Mouse (Mus musculus): ENCODE measurements around the gene Tmem255a. TPM values are rescaled to one million over a fixed set of nuclear protein-coding genes. Genes with fewer than 3 reads are reported as not detected.

Tmem255a gene
- total RNA-seq (2017) = not detected in 3 replicates

GRCm38 (mm10) chrX:38251851-38252571 is at the start of gene Tmem255a:
TSS of gene Tmem255a (minus strand) at chrX:38252439.
- ATAC-seq (replicated peaks; ENCODE audit: insufficient number of reproducible peaks, low FRiP score, low TSS enrichment, poor library complexity, severe bottlenecking) = no peak

DNA sequence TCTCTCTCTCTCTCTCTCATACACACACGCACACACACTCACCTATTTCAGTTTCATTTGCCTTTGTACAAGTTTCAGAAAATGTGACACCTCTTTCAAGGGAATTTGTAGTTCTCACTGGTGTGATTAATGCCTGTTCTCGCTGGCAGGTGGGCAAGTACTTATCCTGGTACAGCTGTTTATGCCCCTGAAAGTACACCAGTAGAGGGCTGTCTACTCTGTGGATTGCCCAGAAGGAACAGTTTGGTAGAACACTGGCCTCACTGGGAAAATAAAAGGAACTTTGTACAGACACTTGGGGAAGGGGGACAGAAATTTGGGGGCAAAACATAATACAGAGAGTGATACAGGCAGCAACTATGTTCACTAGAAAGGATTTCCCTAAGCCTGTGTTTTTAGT is 7.4 kb upstream of the Tmem255a start:
- ATAC-seq (replicated peaks; ENCODE audit: insufficient number of reproducible peaks, low FRiP score, low TSS enrichment, poor library complexity, severe bottlenecking) = no peak

GRCm38 (mm10) chrX:38250352-38250950 is 1.8 kb downstream of the Tmem255a start:
- ATAC-seq (replicated peaks; ENCODE audit: insufficient number of reproducible peaks, low FRiP score, low TSS enrichment, poor library complexity, severe bottlenecking) = no peak

GRCm38 (mm10) chrX:38249640-38250351 is 2.4 kb downstream of the Tmem255a start:
- ATAC-seq (replicated peaks; ENCODE audit: insufficient number of reproducible peaks, low FRiP score, low TSS enrichment, poor library complexity, severe bottlenecking) = no peak

- no peak for ATAC-seq (replicated peaks; ENCODE audit: insufficient number of reproducible peaks, low FRiP score, low TSS enrichment, poor library complexity, severe bottlenecking)
These were observed 4.6 kb downstream of the Tmem255a start for GRCm38 (mm10) chrX:38247601-38248000.

- no peak for ATAC-seq (replicated peaks; ENCODE audit: insufficient number of reproducible peaks, low FRiP score, low TSS enrichment, poor library complexity, severe bottlenecking)
These were observed 5.1 kb downstream of the Tmem255a start for GRCm38 (mm10) chrX:38247108-38247507.

- ATAC-seq (replicated peaks; ENCODE audit: insufficient number of reproducible peaks, low FRiP score, low TSS enrichment, poor library complexity, severe bottlenecking) = no peak
These were observed 14.5 kb downstream of the Tmem255a start for GRCm38 (mm10) chrX:38237731-38238130.

GRCm38 (mm10) chrX:38229888-38230287 is 22.4 kb downstream of the Tmem255a start:
- no peak for ATAC-seq (replicated peaks; ENCODE audit: insufficient number of reproducible peaks, low FRiP score, low TSS enrichment, poor library complexity, severe bottlenecking)

- ATAC-seq (replicated peaks; ENCODE audit: insufficient number of reproducible peaks, low FRiP score, low TSS enrichment, poor library complexity, severe bottlenecking) = no peak
These were observed 29.5 kb downstream of the Tmem255a start for GRCm38 (mm10) chrX:38222757-38223156.

DNA sequence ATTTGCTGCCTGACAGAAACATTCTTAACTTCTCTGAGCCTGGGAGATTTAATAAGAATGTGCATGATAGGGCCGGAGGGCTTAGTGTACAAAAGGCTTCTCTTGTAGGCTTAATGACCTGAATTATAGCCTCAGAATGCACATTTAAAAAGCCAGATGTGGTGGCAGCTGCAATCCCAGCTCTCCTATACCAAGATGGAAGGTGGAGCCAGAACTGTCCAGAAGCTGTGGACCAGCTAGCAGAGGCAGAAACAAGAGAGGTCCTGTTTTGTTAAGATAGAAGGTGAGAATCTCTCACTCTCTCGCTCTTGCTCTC is 34.6 kb downstream of the Tmem255a start:
- ATAC-seq (replicated peaks; ENCODE audit: insufficient number of reproducible peaks, low FRiP score, low TSS enrichment, poor library complexity, severe bottlenecking) = no peak

GRCm38 (mm10) chrX:38216986-38217675 is 35.1 kb downstream of the Tmem255a start:
- no peak for ATAC-seq (replicated peaks; ENCODE audit: insufficient number of reproducible peaks, low FRiP score, low TSS enrichment, poor library complexity, severe bottlenecking)

DNA sequence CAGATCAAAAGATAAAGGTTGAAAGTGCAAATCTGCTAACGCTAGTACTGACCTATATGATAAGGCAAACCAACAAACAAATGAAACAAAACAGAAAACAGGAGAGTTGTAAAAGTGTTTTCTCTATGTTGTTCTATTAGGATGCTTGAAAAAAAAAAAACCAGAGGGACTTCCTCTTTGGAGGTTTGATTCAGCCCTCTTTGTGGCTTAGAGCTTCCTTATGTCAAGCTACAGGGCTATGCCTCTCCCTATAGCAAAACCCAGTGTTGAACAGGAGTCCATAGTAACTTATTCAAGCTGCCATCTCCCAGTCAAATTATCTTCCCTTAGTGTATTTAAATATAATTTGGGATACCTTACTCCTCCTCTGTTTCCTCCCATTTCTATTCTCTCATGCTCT is 44.8 kb downstream of the Tmem255a start:
- no peak for ATAC-seq (replicated peaks; ENCODE audit: insufficient number of reproducible peaks, low FRiP score, low TSS enrichment, poor library complexity, severe bottlenecking)

- no peak for ATAC-seq (replicated peaks; ENCODE audit: insufficient number of reproducible peaks, low FRiP score, low TSS enrichment, poor library complexity, severe bottlenecking)
These were observed 50.4 kb downstream of the Tmem255a start for GRCm38 (mm10) chrX:38201816-38202215.

DNA sequence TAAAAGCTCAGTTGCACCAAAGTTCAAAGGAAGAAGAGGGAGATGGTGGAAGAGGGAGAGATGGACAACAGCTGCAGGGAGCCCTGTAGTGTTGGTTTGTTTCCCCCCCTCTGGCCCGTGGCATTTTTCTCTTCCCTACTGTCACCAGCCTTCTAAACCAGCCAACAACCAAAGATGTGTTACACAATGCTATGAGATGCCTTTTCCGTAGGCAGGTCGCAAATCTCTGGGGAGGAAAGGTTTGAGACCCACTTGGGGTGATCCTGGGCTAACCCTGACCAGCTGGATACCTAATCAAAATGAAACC is 61.8 kb downstream of the Tmem255a start:
- no peak for ATAC-seq (replicated peaks; ENCODE audit: insufficient number of reproducible peaks, low FRiP score, low TSS enrichment, poor library complexity, severe bottlenecking)

DNA sequence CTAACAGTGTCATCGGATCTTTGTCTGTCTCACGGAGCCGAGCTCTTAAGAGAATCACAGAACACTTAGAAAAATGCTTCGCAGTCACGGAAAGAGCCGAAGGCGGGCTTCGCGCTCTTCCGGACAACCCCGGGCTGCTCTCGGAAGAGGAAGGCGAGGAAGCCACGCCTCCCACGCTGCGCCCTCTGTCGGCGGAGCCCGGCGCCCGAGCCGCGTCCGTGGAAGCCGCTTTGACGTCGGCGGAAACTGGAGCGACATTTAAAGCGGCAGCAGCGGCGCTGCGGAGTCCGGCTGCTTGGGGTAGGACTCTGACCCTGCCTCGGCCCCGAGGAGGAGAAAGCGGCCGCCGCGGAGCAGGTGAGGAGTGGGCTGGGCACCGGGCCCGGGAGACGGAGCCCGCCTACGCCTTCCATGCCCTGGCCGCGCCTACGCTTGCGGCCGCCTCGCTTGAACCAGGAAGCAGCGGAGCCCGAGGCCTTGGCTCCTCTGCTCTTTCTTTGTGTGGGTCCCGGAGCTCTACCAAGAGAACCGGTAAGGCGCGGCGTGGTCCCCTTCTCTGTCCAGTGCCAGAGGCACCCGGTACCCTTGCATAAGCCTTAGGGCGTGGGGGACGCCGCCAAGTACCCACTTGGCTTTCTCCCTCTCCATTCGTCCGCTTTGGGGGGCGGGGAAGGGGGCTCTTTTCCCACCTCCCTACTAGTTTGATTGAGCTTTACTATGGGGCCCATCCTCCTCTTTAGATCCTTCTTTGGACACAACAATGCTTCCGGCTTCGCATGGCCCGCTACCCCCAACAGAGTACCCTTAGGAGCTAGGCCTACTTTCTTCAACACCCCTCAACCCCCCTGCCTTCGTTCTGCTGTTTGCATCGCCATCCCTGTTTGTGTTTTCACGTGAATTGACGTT is 62.4 kb downstream of the Tmem255a start, which contains the start of gene Zbtb33:
TSS of gene Zbtb33 (plus strand) at position 242 of the 906 bp plus-strand sequence.
- ATAC-seq (replicated peaks; ENCODE audit: insufficient number of reproducible peaks, low FRiP score, low TSS enrichment, poor library complexity, severe bottlenecking) = peak; percentile 86

DNA sequence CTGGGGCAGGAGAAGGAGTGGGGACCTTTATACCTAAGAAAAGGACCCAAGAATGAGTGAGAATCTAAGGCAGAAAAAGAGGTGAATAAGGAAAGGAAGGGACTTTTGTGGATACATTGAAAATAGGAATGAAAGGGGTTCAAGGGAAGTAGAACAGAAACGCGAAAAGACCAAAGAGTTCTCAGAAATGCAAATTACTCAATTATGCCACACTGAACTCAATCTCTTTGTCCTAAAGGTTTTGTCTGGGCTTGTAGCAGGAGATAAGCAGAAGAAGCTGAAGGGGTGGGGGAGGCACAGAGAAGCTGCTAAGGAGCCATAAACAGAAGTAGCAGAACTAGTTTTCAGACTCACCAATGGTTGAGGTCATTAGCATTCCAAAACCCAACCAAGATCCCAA is 66.7 kb downstream of the Tmem255a start:
- ATAC-seq (replicated peaks; ENCODE audit: insufficient number of reproducible peaks, low FRiP score, low TSS enrichment, poor library complexity, severe bottlenecking) = no peak

DNA sequence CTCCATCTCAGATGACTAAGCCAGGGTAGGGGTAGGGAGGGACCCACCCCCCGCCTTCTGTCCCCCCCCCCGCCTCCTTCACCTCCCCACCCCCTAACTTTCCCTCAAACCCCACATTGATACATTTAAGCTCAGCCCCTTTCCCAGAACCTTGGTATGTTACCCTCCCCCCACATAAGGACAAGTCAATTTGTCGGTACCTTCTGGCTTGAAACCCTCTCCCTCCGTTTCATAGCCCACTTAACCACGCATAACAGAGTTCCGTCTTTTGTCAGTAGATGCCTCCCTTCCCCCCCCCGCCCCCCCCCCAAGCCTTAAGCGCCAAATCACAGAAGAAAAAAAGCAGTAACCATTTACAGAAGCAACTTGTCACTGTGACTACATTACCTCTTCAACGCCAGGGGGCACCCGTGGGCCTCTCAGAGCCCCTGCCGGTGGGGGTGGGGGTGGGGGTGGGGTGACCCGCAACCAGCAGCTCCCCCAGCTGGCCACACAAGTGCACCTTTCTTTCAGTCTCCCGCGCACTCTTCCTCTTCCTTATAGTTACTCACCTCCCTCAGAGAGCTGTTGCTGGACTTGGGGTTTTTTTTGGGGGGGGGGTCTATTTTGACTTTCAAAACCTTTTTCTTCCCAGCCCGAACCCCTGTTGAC is 70.5 kb downstream of the Tmem255a start:
- peak; percentile 78 for ATAC-seq (replicated peaks; ENCODE audit: insufficient number of reproducible peaks, low FRiP score, low TSS enrichment, poor library complexity, severe bottlenecking)

Data from monocyte, adult 5-6 weeks (primary cell).